Mouse (Mus musculus) thymus, postnatal 36 days (tissue): ENCODE measurements at regions not wholly inside any gene's neighbourhood (a gene's known extent, or its start where the extent isn't known, plus 50 kb on each side); places are given as distances from the start of the nearest gene placed in this dataset.

ENCODE experiments used
- DNase-seq, 2 experiments: peaks; one replicate each; pipeline ENCODE4 v3.0.0; 2022; ENCODE audit warnings: mixed read lengths in 2 of 2

DNA sequence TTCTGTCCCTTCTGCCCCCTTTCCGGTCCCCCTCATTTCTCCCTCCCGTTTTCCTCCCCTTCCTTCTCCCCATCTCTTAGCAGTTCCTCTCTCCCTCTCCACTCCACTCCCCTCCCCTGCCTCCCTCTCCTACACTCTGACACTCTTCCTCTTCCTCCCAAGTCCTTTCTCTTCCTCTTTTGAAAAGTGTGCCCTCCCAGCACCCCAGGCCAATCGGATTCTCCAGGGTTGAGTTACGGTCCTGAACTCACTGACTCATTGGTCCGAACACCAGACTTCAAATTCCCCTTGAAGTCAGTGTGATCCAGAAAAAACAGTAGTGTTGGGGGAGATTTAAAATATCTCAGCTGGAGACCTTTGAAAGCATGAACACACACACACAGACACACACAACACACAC, 109.1 kb downstream of the 2410131K14Rik start:
- no peak for DNase-seq

DNA sequence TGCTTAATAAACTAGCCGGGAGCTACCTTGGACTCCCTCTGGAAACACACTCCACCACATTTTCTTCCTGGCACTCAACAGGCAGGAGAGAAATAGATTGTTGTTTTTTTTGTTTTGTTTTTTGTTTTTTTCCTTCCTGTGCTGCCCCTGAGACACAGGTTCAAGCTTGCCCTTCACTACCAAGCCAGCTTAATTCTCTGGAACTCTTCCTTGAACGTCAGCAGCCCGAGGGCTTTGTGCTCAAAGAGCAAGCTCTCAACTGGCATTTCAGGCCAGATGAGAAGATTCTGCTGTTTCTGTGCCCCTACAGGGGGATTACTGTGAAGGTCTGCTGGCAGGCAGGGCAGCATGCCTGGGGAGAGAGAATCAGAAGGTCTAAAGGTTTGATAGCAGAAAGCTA, 109.8 kb downstream of the 2410131K14Rik start:
- DNase-seq, result no peak

DNA sequence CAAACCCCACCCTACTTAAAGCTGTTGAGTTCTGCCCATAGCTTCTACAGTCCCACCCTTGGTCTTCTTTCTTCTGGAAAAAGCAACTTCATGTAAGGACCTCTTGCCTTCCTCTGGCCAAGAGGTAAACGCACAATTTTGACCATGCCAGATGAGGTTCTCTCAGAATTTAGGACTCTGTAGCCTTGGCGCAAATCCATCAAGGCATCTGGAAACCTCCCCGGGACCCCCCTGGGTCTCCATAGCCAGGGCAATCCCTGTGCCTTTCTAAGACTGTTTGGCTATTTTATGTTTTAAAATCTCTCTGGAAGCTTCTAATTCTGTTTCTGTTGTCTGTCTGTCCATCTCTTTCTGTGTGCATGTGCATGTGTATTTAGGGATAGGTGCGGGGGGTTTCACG, 110.3 kb downstream of the 2410131K14Rik start:
- no peak for DNase-seq

DNA sequence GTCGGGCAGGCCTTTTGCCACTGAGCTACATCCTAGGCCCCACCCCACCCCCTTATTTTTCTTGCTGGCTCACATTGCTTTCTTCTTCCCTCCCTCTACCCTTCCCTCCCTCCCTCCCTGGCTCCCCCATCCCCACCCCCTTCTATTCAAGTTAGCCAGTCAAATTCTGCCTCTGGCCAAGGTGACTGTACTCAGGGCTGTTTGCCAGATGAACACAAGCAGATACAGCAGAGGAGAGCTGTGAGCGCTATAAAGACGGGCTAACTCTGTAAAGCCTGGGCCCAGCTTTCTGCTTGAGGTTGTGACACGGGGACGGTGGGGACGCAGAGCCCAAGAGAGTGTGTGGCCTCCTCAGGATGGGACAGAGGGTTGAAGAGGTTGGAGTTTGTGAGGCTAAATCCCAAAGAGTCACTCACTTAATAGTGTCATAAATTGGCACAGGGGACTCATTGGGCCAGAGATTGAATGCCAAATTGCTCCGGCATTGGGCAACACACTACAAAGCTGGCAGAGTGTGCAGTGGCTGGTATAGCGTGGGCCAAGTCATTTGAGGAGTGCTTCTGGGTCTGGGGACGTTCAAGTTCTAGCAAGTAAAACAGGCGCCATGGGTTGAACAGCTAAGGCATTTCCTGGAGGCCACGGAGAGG, 110.8 kb downstream of the 2410131K14Rik start:
- no peak for DNase-seq

DNA sequence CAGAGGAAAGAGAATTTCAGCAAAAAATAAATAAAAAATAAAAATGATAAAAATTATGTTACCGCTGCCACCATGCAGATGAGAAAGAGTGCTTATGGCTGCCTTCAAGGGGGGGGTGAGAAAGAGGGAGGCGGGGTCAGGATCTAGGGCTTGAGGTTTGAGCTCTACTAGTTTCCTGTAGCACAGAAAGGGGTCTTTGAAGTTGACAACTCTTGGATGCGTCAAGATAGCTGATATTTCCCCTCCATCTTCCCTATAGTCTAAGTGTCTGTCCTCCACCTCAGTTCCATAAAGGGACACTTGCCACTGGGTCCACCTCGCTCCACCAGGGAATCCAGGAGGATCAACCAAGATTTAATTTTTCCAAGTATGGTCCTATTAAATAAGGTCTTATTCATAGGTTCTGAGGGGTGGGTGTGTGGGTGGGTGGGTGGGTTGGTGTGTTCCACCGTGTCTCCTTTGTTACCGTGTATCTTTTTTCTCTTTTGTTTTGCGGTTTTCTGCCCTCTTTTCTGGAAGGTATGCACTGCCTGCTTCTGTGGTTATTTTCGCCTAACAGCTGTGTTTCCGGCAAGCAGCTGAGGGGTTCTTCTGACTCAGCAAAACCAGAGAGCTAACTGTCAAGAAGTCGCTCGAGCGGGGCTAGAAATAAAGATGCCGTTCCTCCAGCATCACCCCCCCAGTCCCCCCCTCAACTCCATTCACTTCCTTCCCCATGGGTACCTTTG, 114.8 kb downstream of the 2410131K14Rik start:
- peak; percentile 69 to 86 for DNase-seq

DNA sequence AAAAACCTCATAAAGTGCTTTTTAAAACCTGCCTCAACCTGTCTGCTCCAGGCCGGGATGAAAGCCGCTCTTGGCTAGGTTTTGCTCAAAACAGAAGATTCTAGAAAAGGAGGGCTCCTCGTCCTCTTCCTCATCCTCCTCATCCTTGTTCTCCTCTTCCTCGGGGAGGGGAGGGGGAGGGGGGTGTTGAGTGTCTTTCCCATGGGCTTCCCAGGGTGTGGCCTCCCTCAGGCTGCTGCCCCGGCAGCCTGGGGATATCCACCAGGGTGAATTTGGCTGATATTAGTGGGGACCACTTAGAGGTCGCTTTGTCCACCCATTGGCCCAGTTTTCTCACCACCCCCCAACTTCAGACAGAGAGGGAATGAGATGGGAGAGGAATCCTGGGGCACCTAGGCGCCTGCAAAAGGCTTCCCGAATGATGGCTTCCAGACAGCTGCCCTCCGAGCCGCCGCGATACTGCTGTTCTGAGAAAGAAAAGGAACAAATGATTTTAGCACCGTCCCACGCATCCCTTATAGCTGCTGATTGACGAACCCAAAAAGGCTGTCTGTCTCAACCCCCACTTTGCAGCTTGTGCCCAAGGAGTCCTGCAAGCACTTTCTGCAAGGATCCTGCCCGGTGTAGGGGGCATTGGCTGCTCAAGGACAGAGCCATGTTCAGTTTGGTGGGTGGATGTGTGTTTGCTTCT, 115.5 kb downstream of the 2410131K14Rik start:
- DNase-seq, result peak in 1 of 2 experiments; percentile 38

DNA sequence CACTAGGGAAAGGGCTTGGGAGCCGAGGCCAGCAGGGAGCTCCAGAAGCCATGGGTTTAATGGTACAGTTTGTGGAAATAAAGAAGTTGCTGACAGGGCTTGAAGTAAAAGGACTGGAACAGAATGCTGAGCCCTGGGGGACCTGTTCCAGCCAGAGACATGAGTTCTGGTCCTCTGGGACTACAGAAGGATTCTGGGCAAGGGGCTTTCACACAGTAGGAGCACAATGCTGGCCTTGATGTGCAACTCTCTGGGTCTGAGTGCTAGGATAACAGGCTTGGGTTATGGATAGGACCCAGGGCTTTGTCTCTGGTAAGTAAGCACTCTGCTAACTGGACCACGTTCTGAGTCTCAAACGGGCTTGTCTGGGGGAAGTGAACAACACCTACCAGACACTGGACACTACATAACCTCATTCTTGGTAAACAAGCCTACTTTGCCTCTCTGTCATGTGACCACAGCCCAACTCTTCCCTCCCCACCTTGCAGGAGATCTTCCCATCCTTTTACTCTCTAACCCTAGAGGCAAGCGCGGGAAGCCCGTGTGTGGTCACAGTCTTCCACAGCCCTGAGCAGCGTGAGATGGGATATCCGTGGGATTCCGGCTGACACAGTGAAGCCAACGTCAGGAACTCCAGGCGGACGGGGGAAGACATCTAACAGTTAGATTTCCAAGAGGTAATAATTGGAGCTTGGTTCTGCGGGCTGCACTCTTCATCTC, 116.3 kb downstream of the 2410131K14Rik start:
- peak; percentile 13 to 35 for DNase-seq

DNA sequence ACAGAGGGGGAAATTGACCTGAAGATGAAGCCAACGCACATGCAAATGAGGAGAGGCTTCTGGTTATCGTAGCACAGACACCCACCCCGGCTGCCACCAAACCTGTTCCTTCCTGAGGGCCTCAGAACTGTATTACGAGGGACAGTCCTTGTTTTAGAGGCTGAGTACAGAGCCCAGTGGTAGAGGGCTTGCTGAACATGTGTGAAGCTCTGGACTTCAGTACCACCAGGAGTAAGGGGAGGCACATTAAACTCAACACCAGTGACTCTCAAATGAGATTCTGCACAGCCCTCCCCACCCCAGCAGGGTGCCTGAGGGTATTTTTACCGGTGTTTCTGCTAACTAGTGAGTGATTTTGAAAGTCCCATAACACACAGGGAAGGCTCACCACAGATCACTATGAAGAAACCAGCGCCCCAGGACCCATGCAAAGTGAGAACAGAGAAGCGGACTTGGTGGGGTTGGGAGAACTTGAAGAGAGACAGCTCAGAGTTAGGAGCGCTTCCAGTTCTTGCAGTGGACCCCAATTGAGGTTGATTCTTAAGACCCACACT, 116.9 kb downstream of the 2410131K14Rik start:
- DNase-seq, result peak; percentile 24 to 32

DNA sequence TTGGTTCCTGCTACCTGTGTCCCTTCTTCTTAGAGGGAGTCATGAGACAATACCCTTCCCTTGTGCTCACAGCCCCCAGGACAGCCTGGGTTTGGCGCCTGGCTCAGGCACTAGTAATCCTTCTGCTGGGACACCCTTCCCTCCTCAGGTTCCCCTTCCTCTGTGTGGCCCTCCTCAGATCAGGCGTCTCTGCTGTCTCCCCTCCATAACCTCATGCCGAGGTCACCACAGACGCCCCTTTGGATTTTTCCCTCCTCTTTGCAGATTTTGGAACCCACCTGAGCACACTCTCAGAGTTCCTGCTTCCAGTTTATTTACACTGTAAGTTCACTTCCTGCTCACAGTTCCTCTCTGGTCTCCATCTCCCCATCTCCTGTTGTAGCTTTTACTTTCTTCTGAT, 117.7 kb downstream of the 2410131K14Rik start:
- no peak for DNase-seq

DNA sequence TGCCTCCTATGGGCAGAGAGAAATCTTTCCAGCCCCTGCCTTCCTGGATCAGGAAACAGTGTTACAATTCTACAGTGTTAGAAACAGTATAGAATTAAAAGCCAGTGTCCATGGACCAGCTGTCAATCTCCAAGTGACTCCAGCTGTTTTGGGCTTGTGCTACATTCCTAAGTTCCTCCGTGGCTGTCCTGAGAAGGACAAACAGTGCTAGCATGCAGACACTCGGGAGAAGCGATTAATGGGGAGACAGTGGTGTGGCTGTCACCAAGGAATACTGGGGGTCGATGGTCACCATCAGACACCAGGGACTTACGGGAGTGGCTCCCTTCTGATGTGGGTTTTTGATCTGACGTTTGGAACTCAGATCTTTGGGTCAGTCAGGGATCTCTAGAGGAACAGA, 118.1 kb downstream of the 2410131K14Rik start:
- no peak for DNase-seq

DNA sequence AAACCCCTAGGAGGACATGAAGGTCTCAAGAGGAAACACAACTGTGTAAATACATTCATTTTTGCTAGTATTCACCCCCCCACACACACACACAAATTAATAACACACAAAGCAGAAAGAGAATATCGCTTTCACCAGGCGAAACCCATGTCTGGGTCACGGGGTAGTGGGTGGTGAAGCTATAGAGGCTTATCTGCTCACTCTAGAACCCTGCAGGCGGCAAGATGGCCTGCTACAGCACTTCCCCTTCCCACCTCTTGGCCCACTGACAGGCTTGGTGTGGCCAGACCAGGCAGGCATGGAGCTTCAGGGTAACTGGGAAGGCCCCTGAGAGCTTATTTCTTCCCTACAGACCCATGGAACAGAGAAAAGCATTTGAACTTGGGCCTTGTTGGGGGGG, 119.6 kb downstream of the 2410131K14Rik start:
- no peak for DNase-seq

DNA sequence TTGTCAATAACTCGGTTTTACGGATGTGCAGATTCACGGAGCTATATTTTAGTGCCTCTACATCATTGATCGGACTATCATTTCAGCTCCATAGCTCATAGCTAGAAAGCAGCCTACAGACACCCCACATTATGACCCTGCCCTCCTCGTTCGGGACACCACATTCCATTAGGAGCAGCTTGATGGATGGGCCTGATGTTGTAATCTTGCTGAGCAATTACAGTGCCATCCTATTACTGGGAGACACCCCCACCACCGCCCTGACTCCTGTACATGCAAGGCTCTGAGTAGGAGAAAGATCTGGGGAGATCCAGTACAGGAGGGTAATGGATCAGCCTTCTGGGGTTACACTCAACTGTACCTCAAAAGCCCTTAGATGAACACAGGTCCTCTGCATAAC, 120.2 kb downstream of the 2410131K14Rik start:
- DNase-seq, result no peak

DNA sequence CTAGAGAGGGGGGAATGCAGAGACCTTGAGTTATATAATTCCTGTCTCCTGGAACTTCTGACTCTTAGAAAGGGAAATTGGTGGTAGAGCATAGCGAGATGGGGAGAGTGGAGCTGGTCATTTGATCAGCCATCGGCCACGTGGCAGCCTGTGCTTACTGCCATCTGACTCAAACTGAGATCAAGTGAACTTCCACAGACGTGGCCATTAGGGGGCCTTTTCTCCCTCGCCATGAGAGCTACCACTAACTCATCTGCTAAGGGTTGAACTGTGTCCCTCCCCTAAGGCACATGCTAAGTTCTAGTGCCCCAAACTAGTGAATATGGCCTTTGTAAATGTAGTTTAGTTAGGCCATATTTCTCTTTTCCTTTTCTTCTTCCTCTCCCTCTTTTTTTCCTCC, 120.6 kb downstream of the 2410131K14Rik start:
- DNase-seq, result no peak

DNA sequence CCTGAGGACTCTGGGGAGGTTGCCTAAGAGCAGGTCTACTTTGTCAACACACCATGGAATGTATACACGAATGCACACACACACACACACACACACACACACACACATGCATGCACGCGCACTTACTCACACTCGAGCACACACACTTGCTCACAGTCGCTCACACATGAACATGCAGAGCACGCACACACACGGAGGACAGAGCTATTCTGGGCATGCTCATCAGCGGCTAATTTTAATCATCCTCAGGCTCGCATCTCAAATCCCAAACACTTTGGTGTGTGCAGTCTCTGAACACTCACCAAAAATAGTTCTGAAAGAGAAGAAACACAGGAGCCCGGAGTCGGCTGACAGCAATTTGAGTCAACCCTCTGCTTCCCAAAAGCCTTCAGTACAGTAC, 122.0 kb downstream of the 2410131K14Rik start:
- DNase-seq, result no peak

DNA sequence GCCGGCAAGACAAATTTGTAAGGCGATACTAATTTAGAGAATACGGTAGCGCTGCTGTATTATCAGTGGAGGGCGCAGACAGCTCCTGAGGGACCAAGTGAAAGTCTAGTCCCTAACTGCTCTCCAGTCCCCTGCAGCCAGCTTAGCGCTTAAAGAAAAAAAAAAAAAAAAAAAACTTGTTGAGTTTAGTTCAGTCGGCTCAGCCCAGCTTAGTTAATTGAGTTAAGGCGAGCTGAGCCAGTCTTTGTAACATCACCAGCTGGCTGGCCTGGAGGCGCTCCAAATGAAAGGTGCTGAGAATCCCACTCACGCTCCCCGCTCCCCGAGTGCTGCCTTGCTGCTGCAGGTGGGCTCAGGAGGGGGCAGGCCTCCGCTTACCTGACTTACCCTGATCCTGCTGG, 128.6 kb downstream of the 2410131K14Rik start:
- no peak for DNase-seq

DNA sequence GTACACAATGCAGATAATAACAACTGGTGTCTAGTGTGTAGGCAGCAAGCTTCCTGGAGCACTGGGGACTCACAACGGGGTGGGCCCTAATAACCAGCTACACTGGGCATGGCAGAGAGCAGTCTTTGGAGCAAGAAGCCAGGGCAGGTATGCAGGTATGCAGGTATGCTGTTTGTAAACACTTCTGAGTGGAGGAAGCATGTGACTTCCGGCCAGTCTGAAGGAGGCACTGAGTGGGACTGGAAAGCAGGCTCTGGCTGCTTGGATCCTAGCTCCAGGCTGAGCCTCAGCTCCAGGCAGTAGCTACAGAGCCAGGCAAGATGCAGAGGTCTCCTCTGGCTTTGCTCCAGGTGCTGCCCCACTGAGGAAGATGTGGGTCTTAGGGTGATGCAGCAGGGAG, 129.9 kb downstream of the 2410131K14Rik start:
- DNase-seq, result no peak

DNA sequence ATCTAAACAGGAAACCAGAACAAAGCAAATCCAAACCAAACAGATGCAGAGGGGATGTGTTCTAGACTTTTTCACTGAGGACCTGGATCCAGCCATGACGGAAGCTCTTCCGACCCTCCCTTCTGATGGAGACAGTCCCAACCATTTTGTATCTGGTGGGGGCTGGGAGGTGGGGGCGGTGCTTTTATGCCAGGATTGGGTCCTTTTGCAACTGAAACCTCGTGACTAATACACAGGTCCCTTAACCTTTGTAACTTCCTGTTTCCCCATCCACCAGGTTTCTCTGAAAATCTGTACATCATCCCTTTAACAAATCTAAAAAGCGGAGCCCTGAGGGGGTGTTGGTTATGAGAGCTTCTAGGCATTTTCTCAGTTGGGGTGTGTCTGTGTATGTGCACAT, 130.9 kb downstream of the 2410131K14Rik start:
- DNase-seq, result no peak

DNA sequence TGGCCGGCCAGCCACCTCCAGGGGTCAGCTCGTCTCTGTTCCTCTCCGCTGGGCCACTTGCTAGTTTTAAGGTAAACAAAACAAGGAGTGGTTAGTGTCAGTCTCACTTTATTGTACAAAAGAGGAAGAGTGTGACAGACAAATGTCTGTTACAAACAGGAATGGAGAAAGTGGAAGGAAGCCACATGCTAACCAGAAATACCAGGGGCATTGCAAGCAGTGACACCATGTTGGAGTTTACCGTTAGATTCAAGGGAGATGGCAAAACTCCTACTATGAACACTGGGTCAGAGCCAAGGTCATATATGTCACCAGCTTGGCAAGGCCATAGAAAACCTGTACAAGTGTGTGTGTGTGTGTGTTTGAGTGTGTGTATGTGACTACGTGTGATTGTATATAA, 131.5 kb downstream of the 2410131K14Rik start:
- DNase-seq, result no peak

DNA sequence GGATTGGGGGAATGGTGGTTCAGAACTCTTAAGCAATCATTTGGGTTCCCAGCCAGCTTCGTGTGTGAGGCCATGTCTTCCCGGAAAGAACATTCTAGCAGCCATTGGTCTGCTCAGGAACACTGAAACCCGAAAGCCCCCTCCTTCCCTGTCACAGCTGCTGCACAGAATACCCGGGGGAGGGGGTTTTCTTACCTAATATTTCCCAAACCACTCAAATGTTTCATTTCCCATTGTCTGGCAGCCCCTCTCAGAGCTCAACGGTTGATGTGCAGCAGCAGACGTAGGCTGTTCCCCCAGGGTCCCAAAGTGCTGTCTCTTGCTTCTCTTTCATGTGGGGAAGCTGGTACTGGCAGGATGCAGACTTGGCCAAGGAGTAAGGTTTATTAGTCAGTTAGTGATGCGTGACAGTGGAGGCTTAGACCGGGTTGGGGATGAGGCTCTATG, 132.4 kb downstream of the 2410131K14Rik start:
- no peak for DNase-seq

DNA sequence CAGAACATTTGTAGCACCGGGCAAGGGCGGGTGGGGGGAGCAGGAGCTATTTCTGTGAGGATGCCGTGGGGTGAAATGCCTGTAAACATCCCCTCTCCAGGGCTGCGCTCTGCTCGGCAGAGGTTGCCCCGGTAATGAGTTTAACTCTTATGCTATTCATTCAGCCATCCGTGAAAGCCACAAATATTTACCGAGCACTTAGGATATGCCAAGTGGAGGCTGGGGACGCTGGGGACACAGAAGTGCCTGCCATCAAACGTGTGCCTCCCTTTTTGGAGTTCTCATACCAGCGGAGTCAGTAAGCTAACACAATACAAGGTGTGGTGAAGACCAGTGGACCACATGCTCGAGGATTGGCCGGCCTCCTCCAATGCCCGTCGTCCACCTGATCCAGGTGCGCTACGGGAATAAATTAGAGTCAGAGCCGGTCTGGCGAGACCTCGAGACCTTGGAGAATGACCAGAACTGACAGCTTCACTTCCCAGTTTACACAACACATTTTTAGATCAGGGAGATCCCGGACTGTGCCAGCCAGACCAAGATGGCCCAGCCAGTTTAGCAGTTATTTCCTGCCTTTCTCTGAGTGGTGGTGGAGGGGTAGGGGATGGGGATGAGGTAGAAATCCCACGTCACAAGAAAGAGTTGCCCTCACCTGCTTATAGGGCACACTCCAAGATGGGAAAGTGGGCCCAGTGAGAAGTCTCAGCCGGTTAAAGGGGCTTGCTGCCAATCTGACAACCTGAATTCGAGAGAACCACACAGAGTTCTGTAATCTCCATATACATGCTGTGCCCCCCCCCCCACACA, 134.4 kb downstream of the 2410131K14Rik start:
- DNase-seq, result no peak

DNA sequence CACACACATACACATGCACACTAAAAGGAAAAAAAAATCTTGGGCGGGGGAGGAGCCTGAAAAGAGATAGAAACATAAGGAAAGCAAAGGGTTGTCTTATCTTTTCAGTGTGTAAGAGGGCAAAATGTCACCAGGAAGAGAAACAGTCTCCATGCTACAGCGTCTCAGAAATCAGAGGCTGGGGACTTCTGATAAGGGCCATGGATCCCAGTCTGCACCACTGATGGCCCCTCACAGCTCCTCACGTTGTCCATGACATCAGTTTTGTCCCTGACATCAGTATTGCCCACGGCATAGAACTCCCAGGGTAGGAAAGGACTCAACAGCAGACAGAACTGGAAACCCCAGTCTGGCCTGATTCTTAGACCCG, 135.0 kb downstream of the 2410131K14Rik start:
- no peak for DNase-seq
